Mouse (Mus musculus): Measurements from ENCODE around the gene Ly6g6c.

The Ly6g6c gene

DNA sequence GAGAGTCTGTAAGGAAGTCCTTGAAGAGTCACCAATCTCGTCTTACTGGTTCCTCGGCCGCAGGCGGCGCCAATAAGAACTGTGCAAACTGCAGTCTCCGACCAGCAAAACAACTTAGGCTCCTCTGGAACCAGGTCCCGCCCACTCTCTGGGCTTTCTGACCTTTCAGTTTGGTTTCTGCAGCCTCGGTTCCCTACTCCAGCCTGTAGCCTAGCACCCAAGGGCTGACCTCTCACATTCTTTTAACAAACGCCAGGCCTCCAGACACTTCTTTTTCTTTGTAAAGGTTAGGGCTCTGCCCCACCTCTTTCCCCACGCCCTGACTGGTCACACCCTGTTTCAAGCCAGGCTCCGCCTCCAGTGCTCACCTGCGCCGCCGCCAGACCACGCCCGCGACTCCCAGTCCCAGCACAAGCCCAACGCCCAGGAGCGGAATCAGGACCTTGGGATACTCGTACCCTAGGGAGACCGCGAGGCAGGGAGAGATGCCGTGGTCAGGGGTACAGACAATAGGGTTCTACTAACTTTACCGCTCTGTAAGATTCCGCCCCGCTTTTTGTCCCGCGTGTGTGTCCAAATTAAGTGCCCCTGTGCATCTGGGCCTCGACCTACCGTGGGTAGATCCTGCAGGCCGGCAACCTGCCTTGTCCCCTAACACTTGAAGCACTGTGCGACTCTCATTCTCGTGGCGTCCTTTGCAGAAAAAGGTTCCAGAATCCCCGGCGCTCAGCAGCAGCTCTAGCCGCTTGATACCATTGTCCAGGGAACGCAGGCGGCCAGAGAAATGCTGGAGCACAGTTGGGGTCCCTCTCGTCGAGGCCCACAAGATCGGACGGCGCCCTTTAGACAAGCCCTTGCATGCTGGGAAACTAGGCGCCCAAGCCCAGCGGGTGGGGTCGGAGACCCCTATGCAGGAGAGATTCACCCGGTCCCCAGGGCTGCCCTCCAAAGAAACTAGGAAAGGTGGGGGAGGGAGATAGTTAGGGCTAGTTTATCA, at the start of gene Ly6g6c:
Gene Ly6g6c (plus strand): TSS at position 438 of the 997 bp plus-strand sequence.
- peak; percentile 76 for DNase-seq

DNA sequence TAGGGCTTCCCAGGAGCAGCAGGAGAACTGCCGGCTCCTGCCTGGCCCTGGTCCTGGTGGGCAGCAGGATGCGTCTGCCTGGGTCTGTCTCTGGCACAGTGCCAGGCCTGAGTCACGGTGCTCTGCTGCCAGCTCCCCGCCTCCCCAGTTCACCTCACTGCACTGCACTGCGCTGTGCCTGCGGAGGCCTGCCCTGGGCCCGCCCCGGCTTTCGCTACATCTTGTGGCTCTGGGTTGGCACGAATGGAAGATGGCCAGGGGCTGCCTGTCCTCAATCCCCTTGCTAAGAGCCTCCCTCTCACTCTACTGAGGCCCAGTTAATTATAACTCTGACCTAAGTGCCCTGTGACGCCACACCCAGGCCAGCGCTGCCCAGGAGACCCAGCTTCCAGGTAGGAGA, 48.8 kb upstream of the Ly6g6c start, which contains the start of gene Vwa7:
Gene Vwa7 (plus strand): TSS at position 204 of the 400 bp plus-strand sequence.
- peak; percentile 57 for DNase-seq

GRCm38 (mm10) chr17:35016791-35017705, 48.1 kb upstream of the Ly6g6c start:
- DNase-seq: no peak

GRCm38 (mm10) chr17:35017706-35018030, 47.5 kb upstream of the Ly6g6c start:
- DNase-seq: no peak

DNA sequence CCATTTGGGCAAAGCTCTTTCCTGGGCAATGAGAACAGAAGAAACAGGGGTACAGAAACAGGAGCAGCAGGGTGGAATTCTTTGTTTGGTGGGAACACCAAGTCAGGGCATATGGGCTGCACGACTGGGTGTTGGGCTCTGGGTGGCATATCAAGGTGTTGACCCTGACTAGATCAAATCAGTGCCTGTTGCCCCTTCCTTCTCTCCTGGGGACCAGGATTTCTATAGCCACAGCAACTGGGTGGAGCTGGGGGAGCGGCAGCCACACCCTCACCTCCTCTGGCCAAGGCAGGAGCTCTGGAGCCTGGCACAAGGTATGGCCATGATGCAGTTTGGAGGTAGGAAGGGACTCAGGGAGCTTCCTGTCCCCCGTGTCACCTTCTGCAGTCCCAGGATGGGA, 47.0 kb upstream of the Ly6g6c start:
- no peak for DNase-seq

GRCm38 (mm10) chr17:35019894-35020293, 45.3 kb upstream of the Ly6g6c start:
- DNase-seq: no peak

- no peak for DNase-seq
These were observed 44.6 kb upstream of the Ly6g6c start for GRCm38 (mm10) chr17:35020551-35020950.

GRCm38 (mm10) chr17:35021163-35021808, 43.9 kb upstream of the Ly6g6c start:
- peak; percentile 90 for DNase-seq

DNA sequence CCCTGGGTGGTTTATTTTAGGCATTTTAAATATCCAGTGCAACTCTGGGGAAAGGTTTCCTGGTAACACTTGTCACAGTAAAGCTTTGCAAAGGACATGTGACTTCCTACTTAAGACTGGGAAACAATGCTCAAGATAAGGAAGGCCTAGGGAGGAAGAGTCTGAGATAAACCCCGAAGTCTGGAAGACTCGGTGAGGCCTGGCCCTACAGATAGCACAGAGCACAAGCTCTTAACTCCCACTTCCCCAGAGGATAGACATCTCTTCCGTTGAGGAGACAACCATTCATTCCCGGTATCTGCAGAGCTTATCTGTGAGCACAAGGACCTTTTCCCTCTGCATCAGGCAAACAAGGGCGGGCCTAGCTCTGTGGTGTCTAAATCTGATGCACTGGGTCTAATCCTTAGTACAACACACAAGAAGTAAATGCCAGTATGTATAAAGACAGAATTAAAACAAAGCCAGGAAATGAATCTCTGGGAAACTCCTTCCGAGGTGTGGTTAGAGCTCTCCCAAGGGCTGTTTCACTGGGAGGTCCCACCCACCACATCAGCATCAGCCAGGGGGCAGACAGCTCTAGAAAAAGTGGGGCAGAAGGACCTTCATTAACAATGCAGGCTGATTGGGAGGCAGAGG, 43.2 kb upstream of the Ly6g6c start:
- no peak for DNase-seq

- DNase-seq: no peak
These were observed 42.6 kb upstream of the Ly6g6c start for GRCm38 (mm10) chr17:35022541-35023060.

GRCm38 (mm10) chr17:35023221-35023620, 42.0 kb upstream of the Ly6g6c start:
- no peak for DNase-seq

GRCm38 (mm10) chr17:35023756-35024155, 41.4 kb upstream of the Ly6g6c start:
- no peak for DNase-seq

GRCm38 (mm10) chr17:35024261-35024660, 40.9 kb upstream of the Ly6g6c start:
- DNase-seq: no peak

- DNase-seq: no peak
These were observed 40.3 kb upstream of the Ly6g6c start for GRCm38 (mm10) chr17:35024691-35025488.

DNA sequence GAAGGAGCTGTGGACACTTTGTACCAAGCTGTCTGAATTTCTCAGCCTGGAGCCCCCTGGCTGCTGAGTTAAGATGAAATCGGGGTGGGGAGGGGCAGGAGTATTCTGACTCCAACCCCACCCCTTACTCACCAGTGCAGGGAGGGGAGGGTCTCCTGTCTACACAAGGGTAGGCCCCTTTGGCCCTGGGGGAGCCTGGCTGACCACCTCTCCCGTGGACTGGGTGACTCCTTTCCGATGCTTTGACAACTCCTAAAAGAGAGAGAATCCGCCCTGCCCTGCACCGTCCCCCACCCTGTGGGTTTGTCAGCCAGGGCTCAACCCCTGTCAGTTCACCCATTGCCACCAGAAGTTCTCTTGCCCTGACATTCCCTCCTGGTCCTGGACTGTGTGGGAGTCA, 39.0 kb upstream of the Ly6g6c start:
- DNase-seq: no peak

DNA sequence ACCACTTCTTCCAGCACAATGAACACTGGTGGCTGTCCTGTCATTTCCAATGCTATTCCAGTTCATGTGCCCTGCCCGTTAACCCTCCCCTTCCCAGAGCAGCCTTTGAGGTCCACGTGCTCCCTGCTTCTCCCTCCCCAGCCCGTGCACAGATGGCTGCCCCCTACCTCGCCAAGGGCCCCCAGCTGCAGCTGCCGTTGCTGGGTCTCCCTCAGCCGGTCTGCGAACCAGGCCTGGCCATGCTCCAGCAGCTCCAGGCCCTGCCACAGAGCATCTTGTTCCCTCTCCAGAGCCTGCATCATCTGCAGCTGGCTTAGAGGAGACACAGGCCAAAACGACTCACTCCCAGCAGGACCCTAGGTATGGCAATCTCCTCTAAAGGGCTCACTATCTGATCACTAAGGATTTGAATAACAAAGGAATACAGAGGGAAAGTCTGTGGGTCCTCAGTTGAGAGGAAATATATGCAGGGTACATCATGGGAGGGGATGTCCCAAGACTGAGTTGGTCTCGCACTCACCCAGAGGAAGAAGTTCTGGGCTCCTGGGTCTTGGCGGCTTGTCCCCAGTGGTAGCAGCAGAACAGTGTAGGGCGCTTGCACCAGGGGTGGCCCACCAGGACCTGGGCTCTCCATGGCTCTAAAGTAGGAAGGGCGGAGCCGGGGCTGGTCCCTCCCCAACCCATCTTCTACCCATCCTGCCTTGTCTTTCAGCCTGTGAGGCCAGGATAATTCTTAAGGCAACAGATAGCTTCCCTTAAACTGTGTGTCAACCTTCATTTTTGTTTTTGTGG, 37.7 kb upstream of the Ly6g6c start, which contains the start of gene Sapcd1:
Gene Sapcd1 (minus strand): TSS at position 740 of the 792 bp plus-strand sequence.
- DNase-seq: no peak

- no peak for DNase-seq
These were observed 36.9 kb upstream of the Ly6g6c start for GRCm38 (mm10) chr17:35028315-35028714.

DNA sequence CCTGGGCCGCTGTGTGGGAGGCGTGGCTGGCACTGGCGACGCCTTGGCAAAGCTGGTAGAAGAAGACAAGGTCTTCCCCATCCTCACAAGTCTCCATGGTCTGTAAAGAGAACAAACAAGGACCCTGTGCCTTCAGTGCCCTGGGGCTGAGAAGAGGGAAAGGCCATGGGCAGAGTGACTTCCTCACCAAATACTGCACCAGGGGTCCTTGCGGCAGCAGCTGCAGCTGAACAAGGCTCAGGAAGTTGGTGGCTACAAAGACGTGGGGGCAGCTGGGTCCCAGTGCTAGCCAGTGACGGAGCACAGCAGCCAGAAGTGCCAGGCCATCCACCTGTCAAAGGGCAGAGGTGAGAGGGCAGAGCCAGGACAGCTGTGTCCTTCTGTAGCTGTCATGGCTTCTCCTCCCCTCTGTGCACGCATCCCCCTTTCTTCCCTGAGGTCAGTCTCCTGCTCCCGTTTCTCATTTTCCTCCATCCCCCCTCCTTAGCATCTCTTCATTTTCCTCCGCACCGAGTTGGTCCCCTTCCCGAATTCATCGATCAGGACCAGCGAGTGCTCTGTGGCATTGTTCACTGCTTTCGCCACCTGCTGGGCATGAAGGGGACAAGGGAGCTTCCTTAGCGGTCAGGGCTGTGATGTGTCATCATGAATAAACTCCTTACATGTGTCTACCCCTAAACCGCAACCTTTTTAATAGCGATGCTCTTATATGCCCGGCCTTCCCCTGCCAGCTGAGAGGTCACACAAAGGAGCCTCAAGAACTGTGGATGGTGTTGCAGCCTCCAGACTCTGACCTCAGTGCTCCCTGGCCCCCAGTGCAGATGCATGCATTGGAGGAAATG, 35.3 kb upstream of the Ly6g6c start:
- no peak for DNase-seq

DNA sequence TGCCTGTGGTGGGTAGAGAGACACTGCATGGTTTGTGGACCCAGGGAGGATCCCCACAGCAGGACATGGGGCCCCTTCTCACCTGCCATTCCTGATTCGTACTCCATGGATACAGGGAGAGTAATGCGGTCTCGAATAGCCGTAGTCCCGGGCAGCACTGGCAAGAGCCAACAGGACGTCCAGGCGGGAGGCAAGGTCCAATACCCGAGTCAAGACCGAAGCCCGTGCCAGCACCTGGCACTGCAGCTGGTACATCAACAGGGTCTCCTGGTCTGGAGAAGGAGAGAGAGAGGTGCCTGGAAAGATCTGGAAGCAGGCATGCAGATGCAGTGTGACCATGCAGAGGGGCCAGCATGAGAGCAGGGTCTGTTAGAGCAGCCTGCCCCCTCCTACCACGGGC, 33.9 kb upstream of the Ly6g6c start:
- DNase-seq: no peak
